Mouse (Mus musculus): ENCODE data around the gene Os9.
"Not testable (repeated sequence)": the region's sequence is repeated elsewhere in the genome, so short reads cannot be mapped to it uniquely, and the experiment has no call there.

Gene Os9

DNA sequence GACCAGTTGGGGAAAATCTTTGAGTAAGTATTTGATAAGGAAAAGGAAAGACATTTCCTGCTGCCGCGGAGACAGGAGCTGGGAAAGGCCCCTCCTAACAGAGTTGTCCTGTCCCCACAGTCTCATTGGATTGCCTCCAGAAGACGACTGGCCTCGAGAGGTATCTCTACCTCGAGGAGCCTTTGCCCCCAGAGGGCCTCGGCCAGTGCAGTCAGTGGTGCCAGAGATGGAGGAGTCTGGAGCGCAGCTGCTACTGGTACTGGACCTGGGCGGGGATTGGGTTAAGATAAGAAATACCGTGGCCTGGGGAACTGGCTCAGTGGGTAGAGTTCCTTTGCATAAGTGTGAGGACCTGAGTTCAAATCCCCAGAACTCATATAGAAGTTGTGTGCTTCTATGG lies 55.0 kb downstream of the Os9 start:
- no peak for DNase-seq (ENCODE audit: low read depth, low spot score)

- peak; percentile 45 for DNase-seq (ENCODE audit: low read depth, low spot score)
Observed at GRCm38 (mm10) chr10:127063913-127064870, 56.7 kb downstream of the Os9 start.

DNA sequence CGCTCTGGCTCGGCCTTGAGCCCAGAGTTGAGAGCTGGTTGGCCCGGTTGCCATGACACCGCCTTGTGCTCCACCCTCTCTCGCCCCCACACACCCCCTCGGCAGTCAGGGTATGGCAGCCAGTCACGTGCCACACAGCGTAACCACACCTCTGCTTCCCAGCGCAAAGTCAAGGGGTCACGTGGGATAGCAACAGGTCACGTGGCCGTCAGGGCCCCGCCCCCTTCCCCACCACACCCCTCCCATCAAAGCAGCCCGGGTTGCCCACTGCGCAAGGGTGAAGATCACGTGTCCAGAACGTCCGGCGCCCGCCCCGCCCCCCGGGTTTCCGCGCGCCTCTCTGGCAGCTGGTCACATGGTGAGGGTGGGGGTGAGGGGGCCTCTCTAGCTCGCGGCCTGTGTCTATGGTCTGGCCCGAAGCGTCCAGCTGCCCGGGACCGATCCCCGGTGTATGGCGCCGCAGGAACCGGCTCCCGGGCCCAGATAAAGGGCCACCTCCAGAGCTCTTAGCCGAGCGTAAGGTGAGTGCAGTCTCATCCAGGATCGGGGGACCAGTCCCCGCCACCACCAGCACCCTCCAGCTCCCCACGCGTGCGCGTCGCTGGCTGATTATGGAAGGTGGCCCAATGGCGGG lies 57.6 kb downstream of the Os9 start, which contains the start of gene Cdk4:
Gene Cdk4, plus strand, starts transcription at position 296 of the 634 bp plus-strand sequence.
- peak; percentile 97 for DNase-seq (ENCODE audit: low read depth, low spot score)

DNA sequence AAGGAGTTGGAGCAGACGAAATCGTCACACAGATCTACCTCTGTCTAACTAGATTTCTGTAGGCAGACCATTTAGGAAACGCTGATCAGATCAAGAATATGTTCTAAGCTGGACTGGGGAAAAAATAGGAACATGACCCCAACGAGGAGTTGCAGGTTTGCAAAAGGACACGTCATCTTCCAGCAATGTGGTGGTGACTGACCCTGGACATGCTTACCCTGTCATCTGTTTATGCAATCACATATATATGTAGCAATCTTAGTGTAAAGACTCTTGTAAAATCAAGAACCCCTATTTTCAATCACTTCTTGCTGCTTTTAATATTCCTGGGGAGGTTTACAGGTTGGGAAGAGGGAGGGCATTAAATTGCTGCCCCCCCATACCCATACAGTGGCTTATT lies 58.4 kb downstream of the Os9 start:
- peak; percentile 69 for DNase-seq (ENCODE audit: low read depth, low spot score)

DNA sequence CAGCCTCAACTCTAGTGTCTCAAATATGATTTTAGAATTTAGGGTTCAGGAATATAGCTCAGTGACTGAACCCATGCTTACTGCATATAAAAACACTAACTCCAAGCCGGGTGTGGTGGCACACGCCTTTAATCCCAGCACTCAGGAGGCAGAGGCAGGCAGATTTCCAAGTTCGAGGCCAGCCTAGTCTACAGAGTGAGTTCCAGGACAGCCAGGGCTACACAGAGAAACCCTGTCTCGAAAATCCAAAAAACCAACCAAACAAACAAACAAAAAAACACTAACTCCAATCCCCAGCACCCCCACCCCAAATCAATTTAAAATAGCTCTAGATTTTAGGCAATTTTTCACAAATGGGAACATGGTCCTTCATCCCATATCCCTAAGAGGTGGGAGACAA lies 58.8 kb downstream of the Os9 start:
- not testable (repeated sequence) for DNase-seq (ENCODE audit: low read depth, low spot score)

DNA sequence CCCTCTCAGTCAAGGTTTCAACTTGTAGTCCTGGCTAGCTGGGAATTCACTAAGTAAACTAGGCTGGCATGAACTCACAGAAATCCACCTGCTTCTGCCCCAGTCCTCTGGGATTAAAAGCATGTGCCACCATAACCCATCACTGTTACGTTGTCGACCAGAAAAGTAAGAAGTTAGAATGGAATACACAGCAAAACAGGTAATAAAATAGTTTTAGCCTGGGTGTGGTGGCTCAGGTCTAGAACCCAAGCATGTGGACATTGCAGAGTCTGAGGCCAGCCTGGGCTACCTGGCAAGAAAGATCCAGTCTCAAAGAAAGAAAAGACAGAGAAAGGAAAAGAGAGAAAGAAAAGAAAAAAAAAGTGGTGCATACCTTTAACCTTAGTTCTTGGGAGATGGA lies 59.4 kb downstream of the Os9 start:
- DNase-seq (ENCODE audit: low read depth, low spot score), result no peak

- no peak for DNase-seq (ENCODE audit: low read depth, low spot score)
Observed at GRCm38 (mm10) chr10:127061085-127061484, 59.8 kb downstream of the Os9 start.

DNA sequence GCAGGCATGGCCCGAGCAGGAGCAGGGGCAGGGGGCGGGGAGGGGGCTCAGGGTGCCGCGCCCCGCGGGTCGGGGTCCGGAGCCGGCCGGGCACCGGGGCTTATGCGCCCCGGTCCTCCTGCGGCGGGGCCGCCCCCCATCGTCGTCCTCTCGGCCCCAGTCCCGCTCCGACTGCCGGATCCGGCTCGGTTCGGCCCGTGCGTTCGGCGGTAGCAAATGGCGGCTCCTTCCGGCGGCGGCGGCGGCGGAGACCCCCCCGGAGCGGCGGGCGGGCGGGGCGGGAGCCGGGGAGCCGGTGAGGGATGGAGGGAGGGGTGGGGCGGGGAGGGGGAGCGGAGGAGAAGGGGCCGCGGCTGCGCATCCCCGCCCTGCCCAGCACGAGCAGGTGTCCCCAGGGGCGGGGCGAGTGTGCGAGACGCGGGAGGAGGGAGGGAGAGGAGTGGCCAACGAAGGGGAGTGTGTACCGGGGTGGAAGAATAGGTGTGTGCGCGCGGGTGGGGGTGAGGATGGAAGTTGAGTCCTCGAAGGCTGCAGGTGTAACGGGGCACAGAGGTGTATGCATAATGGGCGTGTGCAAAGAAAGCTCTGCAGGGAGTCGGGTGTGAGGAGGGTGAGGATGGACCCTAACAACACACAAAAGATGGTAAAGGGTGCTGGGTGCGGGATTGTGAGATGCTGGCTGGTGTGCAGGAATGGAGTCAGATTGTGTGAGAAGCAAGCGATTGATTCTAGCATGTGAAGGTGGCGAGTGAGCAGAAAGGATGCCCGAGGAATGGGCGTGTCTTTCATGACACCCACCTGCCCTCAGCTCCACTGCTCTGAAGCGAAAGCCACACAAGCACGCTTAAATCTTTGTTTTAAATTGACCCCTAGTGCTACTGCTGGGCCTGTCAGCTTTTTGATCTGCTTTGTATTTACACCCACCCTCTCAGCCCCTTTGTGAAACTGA lies 60.7 kb downstream of the Os9 start, which contains the start of gene March9:
Gene March9, minus strand, starts transcription at position 217 of the 949 bp plus-strand sequence.
- no peak for DNase-seq (ENCODE audit: low read depth, low spot score)

- no peak for DNase-seq (ENCODE audit: low read depth, low spot score)
Observed at GRCm38 (mm10) chr10:127059174-127059967, 61.6 kb downstream of the Os9 start.

DNA sequence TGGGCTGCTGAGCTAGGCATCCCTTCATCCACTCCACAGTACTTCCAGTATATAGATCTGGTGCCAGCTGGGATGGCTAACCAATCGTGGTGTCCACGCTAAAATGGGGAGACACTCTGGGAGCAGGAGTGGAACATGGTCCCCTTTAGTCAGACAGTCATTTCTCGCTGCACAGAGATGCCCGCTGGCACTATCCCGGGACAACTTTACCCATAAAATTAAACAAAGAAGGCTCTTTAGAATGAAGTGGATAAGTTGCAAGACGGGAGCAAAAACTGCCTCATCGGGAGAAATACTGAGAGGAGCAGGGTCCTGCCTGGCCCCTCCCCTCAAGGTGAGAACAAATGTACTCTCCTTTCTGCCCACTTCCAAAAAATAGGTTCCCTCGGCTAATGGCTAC lies 62.2 kb downstream of the Os9 start:
- no peak for DNase-seq (ENCODE audit: low read depth, low spot score)

- peak; percentile 49 for DNase-seq (ENCODE audit: low read depth, low spot score)
Observed at GRCm38 (mm10) chr10:127058161-127058560, 62.8 kb downstream of the Os9 start.

- no peak for DNase-seq (ENCODE audit: low read depth, low spot score)
Observed at GRCm38 (mm10) chr10:127056490-127056889, 64.4 kb downstream of the Os9 start.

DNA sequence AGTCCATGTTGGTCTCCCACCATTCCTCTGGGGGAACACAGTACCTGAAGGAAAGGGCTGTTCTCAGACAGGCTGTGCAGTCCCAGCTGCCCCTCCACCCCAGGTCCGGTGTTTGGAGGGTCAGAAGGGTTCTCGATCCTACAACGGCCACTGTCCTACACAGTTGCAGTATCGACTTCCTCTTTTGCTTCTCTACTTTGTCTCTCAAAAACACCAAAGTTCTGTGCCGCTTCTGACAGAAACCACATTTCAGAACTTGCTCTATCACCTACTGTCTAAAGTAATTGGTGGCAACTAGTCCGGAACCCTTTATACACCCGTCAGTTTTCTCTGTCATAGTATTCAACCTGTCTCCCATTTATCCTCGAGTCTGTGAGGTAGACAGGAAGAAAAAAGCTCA lies 65.5 kb downstream of the Os9 start:
- no peak for DNase-seq (ENCODE audit: low read depth, low spot score)

GRCm38 (mm10) chr10:127054646-127055045 lies 66.3 kb downstream of the Os9 start:
- no peak for DNase-seq (ENCODE audit: low read depth, low spot score)

DNA sequence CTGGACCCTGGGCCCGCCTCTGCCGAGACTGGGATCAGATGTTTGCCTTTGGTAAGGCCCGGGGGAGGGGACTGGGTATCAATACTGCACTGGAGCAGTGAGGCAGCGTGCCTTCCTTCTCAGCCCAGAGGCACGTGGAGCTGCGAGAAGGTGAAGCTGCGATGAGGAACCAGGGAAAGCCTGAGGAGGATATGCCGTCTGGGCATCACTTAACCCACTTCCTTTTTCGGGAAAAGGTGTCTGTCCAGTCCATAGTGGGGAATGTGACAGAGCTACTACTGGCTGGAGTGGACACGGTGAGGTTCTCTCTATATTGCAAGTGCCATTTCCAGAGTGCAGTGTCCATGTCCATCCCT lies 70.8 kb downstream of the Os9 start:
- no peak for DNase-seq (ENCODE audit: low read depth, low spot score)

DNA sequence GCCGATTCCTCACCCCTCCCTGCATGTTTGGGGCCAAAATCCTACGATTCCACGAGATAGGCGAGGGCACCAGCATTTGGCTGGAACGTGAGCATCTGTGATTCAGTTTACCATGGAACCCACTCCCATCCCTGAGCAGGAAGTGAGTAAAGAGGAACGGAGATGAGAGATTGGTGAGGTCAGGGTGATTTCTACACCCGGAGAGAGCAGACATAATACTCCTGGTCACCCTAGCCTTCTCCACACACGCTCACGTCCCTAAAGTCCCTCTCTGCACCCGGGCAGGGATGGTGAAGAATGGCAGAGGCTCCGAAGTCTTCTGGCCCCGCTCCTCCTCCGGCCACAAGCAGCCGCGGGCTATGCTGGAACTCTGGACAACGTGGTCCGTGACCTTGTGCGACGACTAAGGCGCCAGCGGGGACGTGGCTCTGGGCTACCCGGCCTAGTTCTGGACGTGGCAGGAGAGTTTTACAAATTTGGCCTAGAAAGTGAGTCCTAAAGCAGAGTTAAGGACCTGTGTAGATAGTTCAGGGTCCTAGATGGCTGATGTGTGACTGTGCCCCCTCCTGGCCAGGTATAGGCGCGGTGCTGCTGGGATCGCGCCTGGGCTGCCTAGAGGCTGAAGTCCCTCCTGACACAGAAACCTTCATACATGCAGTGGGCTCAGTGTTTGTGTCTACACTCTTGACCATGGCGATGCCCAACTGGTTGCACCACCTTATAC lies 71.4 kb downstream of the Os9 start:
- DNase-seq (ENCODE audit: low read depth, low spot score), result no peak

DNA sequence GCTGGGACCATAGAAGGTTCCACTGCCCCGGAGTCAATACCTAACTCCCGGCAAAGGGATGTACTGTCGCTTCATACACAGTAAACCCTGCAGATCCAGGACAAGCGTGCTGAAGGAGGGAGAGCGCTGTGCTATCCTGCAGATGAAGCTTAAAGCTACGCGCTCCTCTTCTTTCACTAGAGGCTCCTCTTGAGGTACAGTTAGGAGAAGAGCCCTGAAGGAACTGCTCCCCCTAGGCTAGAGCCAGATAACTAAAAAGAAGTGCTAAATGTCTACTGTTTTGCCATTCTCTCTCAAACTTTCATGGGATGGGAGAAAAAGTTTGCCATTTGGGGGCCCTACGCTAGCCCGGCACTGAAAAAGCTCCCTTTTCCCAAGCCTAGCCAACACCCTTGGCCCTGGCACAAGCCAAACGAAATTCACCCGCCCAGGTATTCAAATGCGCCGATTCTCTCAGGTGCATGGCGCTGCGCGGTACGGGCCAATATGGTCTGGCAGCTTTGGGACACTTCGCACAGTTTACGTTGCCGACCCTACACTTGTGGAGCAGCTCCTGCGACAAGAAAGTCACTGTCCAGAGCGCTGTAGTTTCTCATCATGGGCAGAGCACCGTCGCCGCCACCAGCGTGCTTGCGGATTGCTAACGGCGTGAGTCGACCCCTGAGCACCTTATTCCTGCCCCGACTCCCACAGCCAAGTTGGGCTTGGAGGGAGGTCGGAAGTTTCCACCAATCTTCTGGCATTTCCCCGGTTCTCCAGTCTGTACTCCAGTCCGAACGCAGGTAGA lies 72.1 kb downstream of the Os9 start:
- no peak for DNase-seq (ENCODE audit: low read depth, low spot score)

GRCm38 (mm10) chr10:127047954-127048353 lies 73.0 kb downstream of the Os9 start, which contains the start of gene Cyp27b1:
TSS of gene Cyp27b1 (plus strand) at chr10:127048250.
- no peak for DNase-seq (ENCODE audit: low read depth, low spot score)

All from 3T3-L1 (cell line).